Mouse (Mus musculus): ENCODE measurements at regions not wholly inside any gene's neighbourhood (a gene's known extent, or its start where the extent isn't known, plus 50 kb on each side); places are given as distances from the start of the nearest gene placed in this dataset.

DNA sequence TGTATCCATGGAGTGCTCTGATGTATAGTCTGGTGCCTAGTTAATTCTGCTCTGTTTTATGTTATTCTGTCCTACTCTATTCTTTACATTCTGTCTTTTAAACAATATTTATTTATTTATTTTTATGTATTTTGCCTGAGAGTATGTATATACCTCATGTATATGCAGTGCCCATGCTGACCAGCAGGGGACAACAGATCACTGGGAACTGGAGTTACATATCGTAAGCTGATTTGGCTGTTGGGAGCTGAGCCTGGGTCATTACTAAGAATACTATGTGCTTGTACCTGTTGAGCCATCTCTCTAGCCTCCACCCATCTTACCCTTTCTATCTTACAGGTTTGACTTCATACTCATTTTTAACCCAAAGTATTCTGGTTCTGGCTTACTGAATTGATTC, 251.8 kb downstream of the Sec16b start:
- TF ChIP-seq ZC3H11A (IDR thresholded peaks at IDR 0.05; ENCODE audit: borderline replicate concordance, low read depth, low read length) (0 out of 2 replicates have a peak, but pooled peaks have one; percentile 10), ZNF384 (IDR thresholded peaks at IDR 0.05; ENCODE audit: low read depth, low read length) (no peak), MAFK (IDR thresholded peaks at IDR 0.05; ENCODE audit: insufficient read depth, low read depth, low read length) (no peak), CHD2 (IDR thresholded peaks at IDR 0.05; ENCODE audit: low read depth, low read length) (no peak), HCFC1 (IDR thresholded peaks at IDR 0.05; ENCODE audit: borderline replicate concordance, insufficient read depth, low read length) (no peak)
